12 mouse cellular contexts compared by ENCODE assay signal in genomic region chr12:86827241-86827606, GRCm38 (mm10). TPM values are rescaled to one million over a fixed set of nuclear protein-coding genes. Genes with fewer than 3 reads are reported as not detected.
DNase-seq lines count a peak whose midpoint lies in the region; ATAC-seq and TF ChIP-seq lines count a peak whose summit lies in the region.
"Had no signal": no experiment of that assay in that cellular context is flagged by ENCODE, and none has a peak within 500 bp of the region (broad histone marks: within the 10 kb centered on the region; RNA-seq: fewer than 3 reads in every experiment).

No protein-coding gene starts in this region.

- H3K4me3 ChIP-seq in heart, embryonic 12.5 days: no peak overlapping the region
- H3K4me3 ChIP-seq in forebrain, embryonic 13.5 days: no peak overlapping the region
- H3K4me3 ChIP-seq in midbrain, embryonic 10.5 days: no peak overlapping the region

- no peak for DNase-seq in heart, postnatal 14 days
- DNase-seq in Patski (ENCODE audit: low read depth, low spot score): no peak
- DNase-seq in midbrain, embryonic 10.5 days (ENCODE audit: low spot score): no peak
- no peak for DNase-seq in urinary bladder, postnatal 4 days (ENCODE audit: low spot score in 2 of 2)
- no peak for DNase-seq in thymus, adult 18-20 months
- DNase-seq in natural killer cell, adult 2 months (ENCODE audit: low spot score in 2 of 2): no peak
- DNase-seq: liver, postnatal 0 days; thymus, postnatal 25 days had no signal

- no peaks in the 10 kb centered on the region for H3K9me3 ChIP-seq in heart, embryonic 12.5 days (replicated peaks)
- no peaks in the 10 kb centered on the region for H3K9me3 ChIP-seq in forebrain, embryonic 13.5 days (replicated peaks)
- no peaks in the 10 kb centered on the region for H3K9me3 ChIP-seq in midbrain, embryonic 10.5 days (replicated peaks)

- H3K9ac ChIP-seq in heart, embryonic 12.5 days: no peak overlapping the region
- no peak overlapping the region for H3K9ac ChIP-seq in forebrain, embryonic 13.5 days
- H3K9ac ChIP-seq: liver, postnatal 0 days had no signal

- no peak overlapping the region for H3K4me2 ChIP-seq in heart, embryonic 12.5 days
- no peak overlapping the region for H3K4me2 ChIP-seq in forebrain, embryonic 13.5 days

- no peaks in the 10 kb centered on the region for H3K27me3 ChIP-seq in heart, embryonic 12.5 days (replicated peaks)
- H3K27me3 ChIP-seq in Patski: no peaks in the 10 kb centered on the region
- no peaks in the 10 kb centered on the region for H3K27me3 ChIP-seq in forebrain, embryonic 13.5 days
- H3K27me3 ChIP-seq in midbrain, embryonic 10.5 days (ENCODE audit: low read depth, poor library complexity, severe bottlenecking): peaks cover 35% of the 10 kb centered on the region
- H3K27me3 ChIP-seq: CH12.LX had no signal

- peaks cover 73% of the 10 kb centered on the region for H3K4me1 ChIP-seq in heart, embryonic 12.5 days (replicated peaks)
- H3K4me1 ChIP-seq in forebrain, embryonic 13.5 days: peaks cover 75% of the 10 kb centered on the region
- peaks cover 79% of the 10 kb centered on the region for H3K4me1 ChIP-seq in midbrain, embryonic 10.5 days

- peak overlapping the region; percentile 56 for H3K27ac ChIP-seq in heart, embryonic 12.5 days (ENCODE audit: poor library complexity, severe bottlenecking)
- H3K27ac ChIP-seq in forebrain, embryonic 13.5 days: peak overlapping the region; percentile 49
- peak overlapping the region; percentile 73 for H3K27ac ChIP-seq in midbrain, embryonic 10.5 days (replicated peaks)

- in situ Hi-C loops in Patski (cut with MboI; ENCODE audit: low pct_unique_long_range_greater_than_20kb): loop anchor here (5.0 kb wide), 1 partner anchor 45 kb away; no protein-coding TSS in a partner anchor

- intact Hi-C loops in heart, postnatal 14 days (cut with DNase I): no loop called here

- no peak for TF ChIP-seq CTCF in Patski (IDR thresholded peaks at IDR 0.05)

- no peak for ATAC-seq in heart, embryonic 12.5 days (ENCODE audit: insufficient number of reproducible peaks, low FRiP score)
- peak; percentile 1 for ATAC-seq in Patski
- ATAC-seq in forebrain, embryonic 13.5 days: no peak
- ATAC-seq: inflammation-experienced regulatory T-cells, adult 6 months; liver, postnatal 0 days had no signal

- POLR2A ChIA-PET in Patski (lab: Charles Lee): interaction anchor here (0.9 to 4.6 kb wide), 2 partner anchors 25 to 56 kb away, joined by 3 to 21 read pairs; no protein-coding TSS in a partner anchor

- no peaks in the 10 kb centered on the region for H3K36me3 ChIP-seq in heart, embryonic 12.5 days
- no peaks in the 10 kb centered on the region for H3K36me3 ChIP-seq in forebrain, embryonic 13.5 days (ENCODE audit: poor library complexity, severe bottlenecking)
- no peaks in the 10 kb centered on the region for H3K36me3 ChIP-seq in midbrain, embryonic 10.5 days

- WGBS in heart, embryonic 12.5 days: 96% methylated on average over 2 of the region's 2 CpGs
- 81% methylated on average over 2 of the region's 2 CpGs for WGBS in forebrain, embryonic 13.5 days
- WGBS in midbrain, embryonic 10.5 days: 83% methylated on average over 2 of the region's 2 CpGs

- CTCF ChIA-PET in Patski (lab: Charles Lee): interaction anchor here (0.7 to 8.4 kb wide), 7 partner anchors 16 to 79 kb away, joined by 3 to 62 read pairs (median 3); no protein-coding TSS in a partner anchor

RNA-seq across cellular contexts. Expression of gene Irf2bpl, which starts 57.4 kb away (rescaled TPM):
- 57.8 and 59.5 TPM in 2 replicates for polyA plus RNA-seq in heart, embryonic 12.5 days (2016; fragmentation: Nextera tagmentation; extraction: Ambion mirVana)
- 10 to 100 TPM; 44.7 to 51.8 TPM for total RNA-seq in heart, postnatal 14 days (2021)
- polyA plus RNA-seq in Patski (2021): 97.1 TPM
- 54.2 and 54.8 TPM in 2 replicates for polyA plus RNA-seq in forebrain, embryonic 13.5 days (2015; fragmentation: Nextera tagmentation; extraction: Ambion mirVana)
- 28.6 and 39.6 TPM in 2 replicates for polyA plus RNA-seq in midbrain, embryonic 10.5 days (2016; fragmentation: Nextera tagmentation; extraction: Ambion mirVana)
